Mouse (Mus musculus) thymus, adult 2 months (tissue): Measurements from ENCODE around the gene Whrn.

ENCODE experiments used
- CTCF ChIP-seq: fragments of 200-500 bp; IDR thresholded peaks from 2 replicates; pipeline ENCODE4 v1.5.1; 2012; ENCODE audit warnings: mild to moderate bottlenecking, control low read depth, low read length, moderate library complexity, borderline replicate concordance; ENCODE audit not compliant: control insufficient read depth, poor library complexity, insufficient read depth; ENCODE audit errors: extremely low read depth
- POLR2A ChIP-seq: fragments of 200-500 bp; IDR thresholded peaks from 2 replicates; pipeline ENCODE4 v1.6.1; 2012; ENCODE audit warnings: mild to moderate bottlenecking, low read length, control low read depth, moderate library complexity; ENCODE audit not compliant: control insufficient read depth, poor library complexity, insufficient read depth; ENCODE audit errors: extremely low read depth

- TF ChIP-seq CTCF, result peak; percentile 85
- TF ChIP-seq POLR2A, result no peak
These were observed 12.4 kb upstream of the Whrn start for GRCm38 (mm10) chr4:63508232-63508631.
